Mouse (Mus musculus): Measurements from ENCODE around the gene Nhp2.

Nhp2 gene

DNA sequence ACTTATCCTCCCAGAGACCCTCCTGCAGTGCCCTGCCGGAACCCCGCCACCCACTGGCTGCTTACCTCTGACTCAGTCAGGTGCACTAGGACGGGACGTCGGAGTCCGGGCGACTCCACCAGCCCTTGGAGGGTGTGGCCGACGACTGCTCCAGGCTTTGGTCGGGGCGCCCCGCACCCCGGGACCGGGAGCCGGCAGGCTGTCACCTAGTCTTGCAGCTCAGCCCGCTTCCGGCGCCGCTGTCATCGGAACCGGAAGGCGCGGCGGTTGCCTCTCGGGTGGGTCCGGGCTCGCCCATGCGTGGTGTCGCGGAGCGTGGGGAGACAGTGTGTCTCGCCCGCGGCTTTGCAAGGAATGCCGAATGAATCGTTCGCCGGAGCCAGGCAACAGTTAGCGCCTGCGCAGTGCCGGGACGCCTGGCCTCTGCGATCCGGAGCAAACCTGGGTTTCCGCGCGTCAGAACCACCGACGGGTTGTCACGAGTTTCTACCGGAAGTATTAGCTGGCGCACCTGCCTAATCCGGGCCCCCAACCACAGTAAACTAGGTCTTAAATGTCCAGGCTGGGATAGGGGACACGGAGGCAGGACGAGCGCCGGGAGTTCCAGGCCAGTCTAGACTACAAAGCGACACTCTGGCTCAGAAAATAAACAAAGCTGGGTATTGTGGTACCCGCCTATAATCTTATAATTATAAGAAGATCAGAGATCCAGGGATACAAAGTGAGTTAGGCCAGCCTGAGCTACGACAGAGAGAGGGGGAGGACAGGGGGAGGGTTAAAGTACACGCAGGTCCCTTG lies 16.2 kb downstream of the Nhp2 start, which contains the start of gene Rmnd5b:
Gene Rmnd5b, minus strand, starts transcription at position 372 of the 798 bp plus-strand sequence.
- DNase-seq (ENCODE audit: low spot score) = peak; percentile 71

- no peak for DNase-seq (ENCODE audit: low spot score)
Observed at GRCm38 (mm10) chr11:51636323-51636684, 16.8 kb downstream of the Nhp2 start.

DNA sequence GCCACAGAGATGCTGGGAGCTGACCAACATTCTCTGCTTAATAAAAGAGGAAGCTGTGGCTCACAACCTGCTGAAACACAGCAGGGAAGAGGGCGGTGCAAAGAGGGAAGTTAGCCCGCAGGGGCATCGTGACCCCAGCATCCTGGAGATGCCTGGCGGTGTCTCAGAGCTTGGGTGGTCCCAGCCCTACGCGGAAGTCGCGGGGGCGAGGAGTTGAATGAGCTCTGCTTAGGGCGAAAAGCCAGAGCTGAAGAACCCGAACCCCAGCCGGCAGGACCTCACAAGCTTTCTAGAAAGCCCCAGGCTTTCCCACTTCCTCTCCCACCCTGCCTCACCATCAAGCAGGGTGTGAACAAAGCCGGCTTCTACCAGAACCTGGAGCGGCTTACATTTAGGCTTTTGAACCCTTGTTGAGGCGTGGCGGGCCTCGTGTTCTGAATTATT lies 18.5 kb downstream of the Nhp2 start:
- DNase-seq (ENCODE audit: low spot score) = no peak

DNA sequence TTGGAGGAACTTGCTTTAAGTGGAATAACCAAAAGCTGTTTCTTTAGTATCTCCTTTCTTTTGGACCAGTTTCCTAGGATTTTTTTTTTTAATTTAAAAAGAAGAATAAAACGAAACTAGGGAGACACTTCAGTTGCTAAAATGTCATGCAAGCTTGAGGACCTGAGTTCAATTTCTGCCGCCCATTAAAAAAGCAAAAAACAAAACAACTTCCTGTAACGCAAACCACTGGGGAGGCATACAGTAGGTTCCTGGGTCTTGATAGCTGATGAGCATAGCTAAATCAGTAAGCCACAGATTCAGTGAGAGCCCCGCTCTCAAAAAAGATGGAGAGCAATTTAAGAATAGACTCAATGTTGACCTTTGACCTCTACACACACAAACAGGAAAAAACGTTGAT lies 19.0 kb downstream of the Nhp2 start:
- no peak for DNase-seq (ENCODE audit: low spot score)

- no peak for DNase-seq (ENCODE audit: low spot score)
Observed at GRCm38 (mm10) chr11:51640748-51641147, 21.2 kb downstream of the Nhp2 start.

- no peak for DNase-seq (ENCODE audit: low spot score)
Observed at GRCm38 (mm10) chr11:51643202-51643601, 23.7 kb downstream of the Nhp2 start.

- DNase-seq (ENCODE audit: low spot score) = no peak
Observed at GRCm38 (mm10) chr11:51643761-51644160, 24.2 kb downstream of the Nhp2 start.

- no peak for DNase-seq (ENCODE audit: low spot score)
Observed at GRCm38 (mm10) chr11:51644217-51644616, 24.7 kb downstream of the Nhp2 start.

- no peak for DNase-seq (ENCODE audit: low spot score)
Observed at GRCm38 (mm10) chr11:51645293-51645692, 25.8 kb downstream of the Nhp2 start.

- no peak for DNase-seq (ENCODE audit: low spot score)
Observed at GRCm38 (mm10) chr11:51646245-51646644, 26.7 kb downstream of the Nhp2 start.

GRCm38 (mm10) chr11:51646751-51647667 lies 27.5 kb downstream of the Nhp2 start:
- no peak for DNase-seq (ENCODE audit: low spot score)

GRCm38 (mm10) chr11:51648566-51648965 lies 29.0 kb downstream of the Nhp2 start:
- no peak for DNase-seq (ENCODE audit: low spot score)

DNA sequence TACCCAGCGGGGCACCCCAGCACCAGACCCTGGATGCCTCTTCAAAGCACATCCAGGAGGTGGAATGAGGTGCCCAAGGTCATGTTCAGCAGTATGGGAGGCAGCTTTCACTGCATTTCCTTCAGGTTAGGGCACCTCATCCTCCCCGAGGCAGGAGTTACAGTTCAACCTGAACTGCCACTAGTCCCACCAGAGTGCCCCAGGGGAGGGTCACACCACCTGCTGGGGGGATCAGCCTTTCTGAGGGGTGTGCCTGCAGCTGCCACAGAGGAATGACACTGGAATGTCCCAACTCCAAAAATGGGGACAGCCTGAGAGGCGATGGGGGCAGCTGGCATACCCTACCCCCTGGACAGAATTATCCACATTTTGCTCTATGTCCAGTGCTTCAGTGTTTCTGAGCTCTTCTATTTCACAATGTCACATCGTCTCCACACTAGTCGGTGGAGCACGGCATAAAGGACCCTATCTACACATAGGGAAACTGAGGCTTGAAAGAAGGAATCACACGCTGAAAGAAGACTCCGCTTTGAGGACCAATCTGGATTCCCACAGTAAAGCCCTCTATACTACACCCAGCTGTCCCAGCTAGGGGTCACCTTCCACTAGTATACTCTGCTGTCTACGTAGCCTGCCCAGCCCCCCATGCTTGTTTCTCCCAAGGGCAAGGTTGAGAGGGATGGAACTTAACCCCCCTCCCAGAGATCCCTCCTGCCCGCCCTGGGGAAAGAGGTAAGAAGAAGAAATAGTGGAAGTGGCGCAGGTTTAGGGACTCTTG lies 29.8 kb downstream of the Nhp2 start:
- no peak for DNase-seq (ENCODE audit: low spot score)

DNA sequence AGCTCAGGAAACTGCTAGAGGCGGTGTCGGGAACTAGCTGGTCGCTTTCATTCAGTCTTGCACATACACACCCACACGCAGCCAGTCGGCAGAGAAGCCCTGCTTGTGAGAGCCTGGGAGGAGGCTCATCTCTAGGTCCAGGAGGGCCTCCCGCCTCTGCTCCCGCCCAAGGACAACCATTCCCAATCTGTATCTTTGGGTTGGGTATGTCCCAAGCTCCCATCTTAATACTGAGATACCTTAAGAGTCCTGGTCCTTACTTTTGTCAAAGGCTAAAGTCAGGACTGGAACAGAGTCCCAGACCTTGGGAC lies 30.3 kb downstream of the Nhp2 start:
- DNase-seq (ENCODE audit: low spot score) = no peak

DNA sequence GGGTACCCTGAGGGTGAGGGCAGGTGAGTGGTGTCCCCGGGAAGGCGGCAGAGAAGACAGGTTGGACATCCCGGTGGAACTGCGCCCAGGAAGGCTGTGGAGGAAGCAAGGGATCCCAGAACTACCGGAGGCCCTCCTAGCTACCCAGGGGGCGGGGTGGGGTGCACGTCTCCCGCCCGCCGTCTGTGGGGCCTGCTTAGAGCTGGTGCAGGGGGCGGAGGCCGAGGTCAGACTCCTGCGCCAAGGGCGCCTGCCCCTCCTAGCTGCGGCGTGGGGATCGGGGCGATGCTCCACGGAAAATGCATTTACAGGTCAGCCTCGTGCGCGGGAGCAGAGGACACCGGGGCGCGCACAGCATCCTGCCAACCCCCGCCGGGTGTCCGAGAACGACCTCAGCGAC lies 30.7 kb downstream of the Nhp2 start:
- DNase-seq (ENCODE audit: low spot score) = no peak

DNA sequence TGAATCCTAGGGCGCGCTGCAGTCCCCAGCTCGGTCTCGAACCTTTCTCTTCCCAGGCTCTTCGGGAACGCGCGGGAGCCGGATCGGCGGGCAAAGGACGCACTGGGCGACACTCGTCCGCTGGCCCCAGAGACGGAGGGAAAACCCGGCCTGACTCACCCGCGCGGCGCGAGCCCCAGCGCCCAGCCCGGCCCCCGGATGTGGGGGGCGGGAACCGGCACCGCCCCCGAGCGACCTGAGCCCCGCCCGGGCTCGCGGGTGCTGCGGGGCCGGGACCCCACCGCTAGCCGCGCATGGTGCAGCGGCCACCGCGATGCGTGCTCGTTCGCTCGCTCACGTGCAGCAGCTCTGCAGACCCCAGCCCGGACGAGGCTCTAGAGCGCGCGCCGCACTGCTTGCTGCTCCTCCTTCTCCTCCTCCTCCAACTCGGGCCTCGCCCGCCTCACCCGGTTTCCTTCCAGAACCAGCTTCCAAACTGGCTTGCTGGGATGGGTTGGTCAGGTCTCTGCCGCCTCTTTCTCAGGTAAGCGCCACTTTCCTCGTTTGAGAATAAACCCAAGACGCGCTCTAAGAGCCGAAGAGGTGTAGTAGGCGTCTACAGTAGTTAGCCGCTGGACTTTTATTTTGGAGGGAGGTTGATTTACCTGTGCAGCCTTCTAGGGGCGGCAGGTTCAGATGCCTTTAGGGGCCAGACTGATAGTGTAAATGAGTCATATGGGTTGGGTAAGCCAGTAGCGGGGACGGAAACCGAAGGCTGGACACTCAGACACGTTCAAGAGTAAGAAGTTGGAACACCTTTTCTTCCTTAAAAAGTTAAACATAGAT lies 31.4 kb downstream of the Nhp2 start, which contains the start of the genes N4bp3 and D930048N14Rik:
Gene N4bp3, minus strand, starts transcription at position 152 of the 825 bp plus-strand sequence.
Gene D930048N14Rik, plus strand, starts transcription at position 264 of the 825 bp plus-strand sequence.
- peak; percentile 36 for DNase-seq (ENCODE audit: low spot score)

- no peak for DNase-seq (ENCODE audit: low spot score)
Observed at GRCm38 (mm10) chr11:51652889-51653418, 33.4 kb downstream of the Nhp2 start.

- no peak for DNase-seq (ENCODE audit: low spot score)
Observed at GRCm38 (mm10) chr11:51653736-51654135, 34.2 kb downstream of the Nhp2 start.

GRCm38 (mm10) chr11:51654891-51655290 lies 35.4 kb downstream of the Nhp2 start:
- DNase-seq (ENCODE audit: low spot score) = no peak

- no peak for DNase-seq (ENCODE audit: low spot score)
Observed at GRCm38 (mm10) chr11:51656798-51657521, 37.4 kb downstream of the Nhp2 start.
